Mouse (Mus musculus): ENCODE results near the gene Art5. TPM values are rescaled to one million over a fixed set of nuclear protein-coding genes. Genes with fewer than 3 reads are reported as not detected.

Art5 gene
- polyA plus RNA-seq, 1 experiment from 2014 or later, result 3.2 TPM

DNA sequence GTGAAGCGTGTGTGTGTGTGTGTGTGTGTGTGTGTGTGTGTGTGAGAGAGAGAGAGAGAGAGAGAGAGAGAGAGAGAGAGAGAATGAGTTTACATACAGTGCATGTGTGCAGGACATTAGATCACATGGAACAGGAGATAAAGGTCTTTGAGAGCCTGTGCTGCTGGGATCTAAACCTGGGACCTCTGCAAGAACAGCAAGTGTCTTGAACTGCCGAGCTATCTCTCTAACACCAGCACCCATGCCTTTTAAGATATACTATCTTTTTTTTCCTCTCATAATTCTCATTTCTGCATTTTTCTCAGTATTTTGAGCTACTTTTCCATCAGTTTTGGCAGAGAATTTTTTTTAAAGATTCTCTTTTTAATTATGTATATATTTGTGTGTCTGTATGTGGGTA lies 5.7 kb downstream of the Art5 start:
- Histone ChIP-seq H3K27ac (no peak overlapping the region), H3K4me3 (no peak overlapping the region), H3K36me3 (replicated peaks) (no peaks in the 10 kb centered on the region), H3K4me1 (peaks cover 56% of the 10 kb centered on the region), H3K27me3 (ENCODE audit: poor library complexity, severe bottlenecking) (peaks cover 37% of the 10 kb centered on the region), H3K9me3 (no peaks in the 10 kb centered on the region)
- WGBS, result 95% methylated on average over 2 of the region's 2 CpGs
- DNase-seq (ENCODE audit: extremely low spot score, low spot score), result no peak

DNA sequence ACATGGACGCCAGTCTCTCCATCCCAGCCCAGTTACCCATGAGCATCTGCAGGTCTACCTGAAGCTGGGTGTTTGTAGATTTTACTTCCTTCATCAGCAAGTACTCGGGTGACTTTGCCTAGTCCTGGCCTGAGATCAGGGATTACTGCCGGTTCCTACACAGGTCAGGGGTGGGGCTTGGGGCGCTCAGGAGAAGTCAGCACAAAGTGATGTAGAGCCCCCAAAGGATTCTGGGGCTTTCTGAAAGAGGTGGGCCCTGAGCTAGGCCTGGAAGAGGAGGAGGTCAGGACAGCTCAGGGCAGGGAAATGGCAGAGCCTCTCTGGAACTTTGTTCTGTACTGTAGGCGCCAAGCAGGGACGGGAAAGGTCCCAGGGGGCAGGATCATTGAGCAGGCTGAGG lies 6.6 kb downstream of the Art5 start:
- peak overlapping the region; percentile 60; the same call in 1 of the 2 replicates for H3K27ac ChIP-seq
- WGBS, result 51% methylated on average over 6 of the region's 6 CpGs
- no peak for DNase-seq (ENCODE audit: extremely low spot score, low spot score)
- H3K36me3 ChIP-seq (replicated peaks), result no peaks in the 10 kb centered on the region
- peaks cover 56% of the 10 kb centered on the region for H3K4me1 ChIP-seq
- no peak overlapping the region for H3K4me3 ChIP-seq
- H3K27me3 ChIP-seq (ENCODE audit: poor library complexity, severe bottlenecking), result peaks cover 38% of the 10 kb centered on the region
- H3K9me3 ChIP-seq, result no peaks in the 10 kb centered on the region

DNA sequence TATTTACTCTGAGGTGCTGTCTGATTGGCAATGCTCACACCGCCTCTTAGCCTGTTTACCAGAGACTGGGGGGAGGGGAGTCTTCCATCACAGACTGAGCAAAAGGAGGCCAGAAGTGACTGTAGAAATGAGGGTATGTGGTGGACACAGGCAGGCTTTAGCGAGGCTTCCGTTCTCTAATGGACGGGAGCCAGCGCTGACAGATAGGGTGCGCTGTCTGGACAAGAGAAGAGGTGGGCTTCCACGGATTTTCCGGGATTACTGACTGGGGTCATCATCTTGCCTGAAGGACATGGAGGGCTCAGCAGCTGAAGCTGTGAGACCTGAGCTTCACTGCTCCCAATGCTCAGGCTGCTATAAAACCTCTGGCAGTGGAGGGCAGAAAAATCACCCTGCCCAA lies 7.0 kb downstream of the Art5 start:
- 51% methylated on average over 8 of the region's 8 CpGs for WGBS
- peaks cover 54% of the 10 kb centered on the region for H3K4me1 ChIP-seq
- no peak overlapping the region for H3K27ac ChIP-seq
- no peak for DNase-seq (ENCODE audit: extremely low spot score, low spot score)
- no peaks in the 10 kb centered on the region for H3K9me3 ChIP-seq
- no peak overlapping the region for H3K4me3 ChIP-seq
- H3K36me3 ChIP-seq (replicated peaks), result no peaks in the 10 kb centered on the region
- H3K27me3 ChIP-seq (ENCODE audit: poor library complexity, severe bottlenecking), result peaks cover 34% of the 10 kb centered on the region

DNA sequence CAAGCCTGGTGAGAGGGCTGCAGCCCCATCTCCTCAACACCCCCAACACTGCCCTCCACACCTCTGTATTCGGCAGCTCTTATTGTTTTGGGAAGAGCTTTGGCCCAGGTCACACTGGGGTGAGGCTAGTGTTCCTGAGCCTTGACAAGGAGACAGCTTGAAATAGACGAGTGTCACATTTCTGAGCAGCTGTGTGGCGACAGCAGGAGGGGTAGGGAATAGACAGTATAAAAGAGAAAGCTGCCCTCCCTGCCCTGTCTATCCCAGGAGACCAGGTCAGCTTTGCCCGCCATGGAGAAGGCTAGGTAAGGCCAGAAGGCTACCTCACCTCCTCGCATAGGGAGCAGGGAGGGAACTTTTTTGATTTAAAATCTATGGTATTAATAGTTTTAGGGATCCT lies 7.8 kb downstream of the Art5 start, which contains the start of gene Art1:
TSS of gene Art1 (plus strand) at position 257 of the 400 bp plus-strand sequence.
- 41% methylated on average over 5 of the region's 5 CpGs for WGBS
- Histone ChIP-seq H3K4me1 (peaks cover 47% of the 10 kb centered on the region), H3K36me3 (replicated peaks) (no peaks in the 10 kb centered on the region; the same call in 1 of the 2 replicates), H3K4me3 (peak within 1 kb of the TSS; percentile 50; the same call in 1 of the 2 replicates), H3K9me3 (no peaks in the 10 kb centered on the region), H3K27ac (peak within 1 kb of the TSS; percentile 79), H3K27me3 (ENCODE audit: poor library complexity, severe bottlenecking) (peaks cover 26% of the 10 kb centered on the region)
- no peak for DNase-seq (ENCODE audit: extremely low spot score, low spot score)

DNA sequence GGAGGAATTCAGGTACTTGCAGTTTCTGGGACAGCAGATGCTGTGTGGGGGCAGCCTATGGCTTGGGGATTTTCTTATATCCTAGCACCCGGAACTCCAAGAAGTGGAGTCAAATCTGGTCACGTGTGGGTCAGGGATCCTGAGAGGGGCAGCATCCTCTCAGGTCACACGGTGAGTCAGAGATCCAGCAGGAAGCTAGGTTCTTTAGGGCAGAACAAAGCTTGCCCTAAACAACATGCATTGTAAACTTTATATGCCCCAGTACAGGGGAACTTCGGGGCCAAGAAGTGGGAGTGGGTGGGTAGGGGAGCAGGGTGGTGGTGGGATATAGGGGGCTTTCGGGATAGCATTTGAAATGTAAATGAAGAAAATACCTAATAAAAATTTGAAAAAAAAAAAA lies 8.4 kb downstream of the Art5 start:
- no peak for DNase-seq (ENCODE audit: extremely low spot score, low spot score)
- Histone ChIP-seq H3K36me3 (replicated peaks) (peaks cover 2% of the 10 kb centered on the region), H3K27ac (peak overlapping the region; percentile 79), H3K4me3 (peak overlapping the region; percentile 50; the same call in 1 of the 2 replicates), H3K4me1 (peaks cover 44% of the 10 kb centered on the region), H3K9me3 (no peaks in the 10 kb centered on the region), H3K27me3 (ENCODE audit: poor library complexity, severe bottlenecking) (peaks cover 20% of the 10 kb centered on the region)
- 63% methylated on average over 5 of the region's 5 CpGs for WGBS

DNA sequence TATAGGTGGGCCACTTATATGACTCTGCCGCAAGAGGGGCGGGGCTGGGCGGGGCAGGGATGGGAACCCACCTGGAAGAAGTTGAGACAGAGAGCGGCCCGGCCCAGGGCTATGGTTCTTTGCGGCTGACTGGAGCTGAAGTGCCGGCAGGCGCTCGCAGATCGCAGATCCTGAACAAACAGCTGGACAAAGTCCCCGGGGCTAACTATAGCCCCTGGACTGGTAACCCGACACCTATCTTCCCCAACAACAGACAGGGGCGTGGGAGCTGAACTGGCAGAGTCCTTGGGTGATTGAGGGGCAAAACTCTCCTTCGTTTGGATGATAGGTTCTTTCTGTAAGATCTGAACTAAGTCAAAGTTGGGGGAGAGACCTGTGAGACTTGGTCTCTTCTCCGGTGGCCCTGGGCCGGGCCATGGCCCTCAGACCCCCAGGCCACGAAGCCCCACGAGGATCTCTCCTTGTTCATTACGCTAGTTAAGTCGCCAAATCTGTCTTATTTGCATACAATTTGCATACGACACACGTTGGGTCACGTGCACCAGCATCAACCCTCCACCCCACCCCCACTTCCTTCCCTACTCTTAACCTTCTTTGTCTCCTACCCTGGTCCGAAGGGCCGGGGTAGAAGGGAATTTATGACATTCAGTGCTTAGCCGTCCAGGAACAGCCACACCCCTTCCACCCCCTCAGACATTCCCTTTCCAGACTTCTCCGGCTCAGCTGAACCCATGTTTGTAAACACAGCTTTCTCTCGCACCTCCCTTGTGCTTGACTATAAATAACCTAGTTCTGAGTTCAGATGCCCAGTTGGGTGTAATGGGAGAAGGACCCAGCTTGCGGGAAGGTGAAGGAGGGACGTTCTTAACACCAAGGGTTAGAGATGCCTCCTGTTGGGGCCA lies 9.3 kb downstream of the Art5 start:
- H3K27me3 ChIP-seq (ENCODE audit: poor library complexity, severe bottlenecking), result peaks cover 17% of the 10 kb centered on the region
- H3K4me3 ChIP-seq, result peak overlapping the region; percentile 50
- H3K9me3 ChIP-seq, result no peaks in the 10 kb centered on the region
- 4% methylated on average over 30 of the region's 30 CpGs for WGBS
- H3K27ac ChIP-seq, result peak overlapping the region; percentile 79
- H3K4me1 ChIP-seq, result peaks cover 44% of the 10 kb centered on the region
- peak; percentile 66 for DNase-seq (ENCODE audit: extremely low spot score, low spot score)
- H3K36me3 ChIP-seq (replicated peaks), result peaks cover 8% of the 10 kb centered on the region

DNA sequence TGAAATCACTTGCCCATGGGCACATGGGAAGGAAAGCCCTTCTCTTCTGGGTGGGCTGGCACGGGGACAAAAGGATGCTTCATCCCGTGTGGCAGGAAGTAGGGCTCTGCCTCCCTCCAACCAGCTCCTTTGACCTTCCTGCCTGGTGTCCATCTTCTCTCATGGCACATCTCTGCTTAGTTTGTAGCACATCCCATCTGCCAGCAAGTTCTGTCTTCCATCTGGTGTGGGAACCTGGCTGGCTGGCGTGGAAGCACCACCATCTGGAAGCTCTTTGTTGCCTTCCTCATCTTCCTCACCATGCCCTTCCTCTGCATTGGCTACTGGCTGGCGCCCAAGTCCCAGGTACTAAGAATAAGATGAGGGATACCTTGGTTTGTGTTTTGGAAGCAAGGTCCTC lies 22.0 kb downstream of the Art5 start:
- Histone ChIP-seq H3K27me3 (ENCODE audit: poor library complexity, severe bottlenecking) (no peaks in the 10 kb centered on the region), H3K4me3 (no peak overlapping the region), H3K36me3 (replicated peaks) (peaks cover 85% of the 10 kb centered on the region), H3K27ac (no peak overlapping the region), H3K4me1 (no peaks in the 10 kb centered on the region), H3K9me3 (no peaks in the 10 kb centered on the region; the same call in 1 of the 2 replicates)
- no peak for DNase-seq (ENCODE audit: extremely low spot score, low spot score)
- WGBS, result 92% methylated on average over 4 of the region's 4 CpGs

DNA sequence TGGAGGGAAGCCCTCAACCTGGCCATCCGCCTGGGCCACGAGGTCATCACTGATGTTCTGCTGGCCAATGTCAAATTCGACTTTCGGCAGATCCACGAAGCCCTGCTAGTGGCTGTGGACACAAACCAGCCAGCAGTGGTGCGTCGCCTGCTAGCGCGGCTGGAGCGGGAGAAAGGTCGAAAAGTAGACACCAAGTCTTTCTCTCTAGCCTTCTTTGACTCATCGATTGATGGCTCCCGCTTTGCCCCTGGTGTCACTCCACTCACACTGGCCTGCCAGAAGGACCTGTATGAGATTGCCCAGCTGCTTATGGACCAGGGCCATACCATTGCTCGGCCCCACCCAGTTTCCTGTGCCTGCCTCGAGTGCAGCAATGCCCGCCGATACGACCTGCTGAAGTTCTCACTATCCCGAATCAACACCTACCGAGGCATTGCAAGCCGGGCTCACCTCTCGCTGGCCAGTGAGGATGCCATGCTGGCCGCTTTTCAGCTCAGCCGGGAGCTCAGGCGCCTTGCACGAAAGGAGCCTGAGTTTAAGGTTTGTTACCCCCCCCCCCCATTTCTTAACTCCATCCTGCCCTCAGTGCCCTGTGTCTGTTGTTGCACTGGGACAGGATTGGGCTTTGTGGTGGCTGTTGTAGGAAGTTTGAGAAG lies 25.1 kb downstream of the Art5 start:
- WGBS, result 95% methylated on average over 26 of the region's 26 CpGs
- no peak overlapping the region for H3K4me3 ChIP-seq
- H3K27ac ChIP-seq, result no peak overlapping the region
- no peaks in the 10 kb centered on the region for H3K9me3 ChIP-seq
- DNase-seq (ENCODE audit: extremely low spot score, low spot score), result no peak
- peaks cover 99% of the 10 kb centered on the region for H3K36me3 ChIP-seq (replicated peaks)
- no peaks in the 10 kb centered on the region for H3K4me1 ChIP-seq
- H3K27me3 ChIP-seq (ENCODE audit: poor library complexity, severe bottlenecking), result no peaks in the 10 kb centered on the region

DNA sequence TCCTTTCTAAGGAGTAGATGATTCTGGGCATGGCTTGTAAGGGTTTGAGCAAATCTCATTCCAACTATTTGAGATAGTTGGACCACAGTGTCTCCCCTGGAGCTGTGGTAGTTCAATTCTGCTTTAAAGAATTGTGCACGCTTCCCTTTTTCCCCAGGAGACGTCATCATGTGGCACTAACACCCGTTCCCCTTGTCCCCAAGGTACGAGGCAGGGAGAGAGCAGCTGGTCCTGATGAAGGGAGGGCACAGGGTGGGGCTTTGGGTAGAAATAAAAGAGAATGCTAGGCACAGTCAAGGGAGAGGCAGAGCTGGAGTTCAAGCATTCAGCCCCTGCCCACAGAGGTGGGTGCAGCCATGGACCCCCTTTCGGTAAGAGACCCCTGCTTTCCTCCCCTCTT lies 26.5 kb downstream of the Art5 start, which contains the start of gene Trpc2:
TSS of gene Trpc2 (plus strand) at position 301 of the 400 bp plus-strand sequence.
- Histone ChIP-seq H3K36me3 (replicated peaks) (peaks cover 99% of the 10 kb centered on the region), H3K27ac (no peak within 1 kb of the TSS), H3K4me3 (no peak within 1 kb of the TSS), H3K27me3 (ENCODE audit: poor library complexity, severe bottlenecking) (no peaks in the 10 kb centered on the region), H3K9me3 (no peaks in the 10 kb centered on the region), H3K4me1 (no peaks in the 10 kb centered on the region)
- no peak for DNase-seq (ENCODE audit: extremely low spot score, low spot score)
- WGBS, result 83% methylated on average over 5 of the region's 5 CpGs

DNA sequence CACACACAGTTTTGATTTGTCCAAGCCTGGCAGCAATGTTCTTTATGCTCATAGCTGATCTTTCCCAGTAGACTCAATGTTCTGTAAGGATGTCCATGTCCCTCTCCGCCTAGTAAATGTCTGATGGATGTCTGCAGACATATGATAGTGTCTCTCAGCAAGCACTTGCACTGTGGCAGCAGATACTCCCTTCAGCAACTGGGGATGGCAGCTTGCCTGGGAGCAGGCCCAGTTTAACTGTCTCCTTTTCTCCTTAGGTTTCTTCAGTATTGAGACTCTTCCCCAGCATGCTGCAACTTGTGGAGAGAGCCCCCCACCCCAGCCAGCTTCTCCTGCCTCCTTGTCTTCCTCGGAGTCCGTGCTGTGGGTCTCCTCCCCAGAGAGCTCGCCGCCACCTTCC lies 27.5 kb downstream of the Art5 start:
- Histone ChIP-seq H3K4me3 (no peak overlapping the region), H3K9me3 (no peaks in the 10 kb centered on the region), H3K4me1 (no peaks in the 10 kb centered on the region), H3K27ac (no peak overlapping the region), H3K36me3 (replicated peaks) (peaks cover 99% of the 10 kb centered on the region), H3K27me3 (ENCODE audit: poor library complexity, severe bottlenecking) (no peaks in the 10 kb centered on the region)
- DNase-seq (ENCODE audit: extremely low spot score, low spot score), result no peak
- WGBS, result over 99% methylated on average over 5 of the region's 5 CpGs

DNA sequence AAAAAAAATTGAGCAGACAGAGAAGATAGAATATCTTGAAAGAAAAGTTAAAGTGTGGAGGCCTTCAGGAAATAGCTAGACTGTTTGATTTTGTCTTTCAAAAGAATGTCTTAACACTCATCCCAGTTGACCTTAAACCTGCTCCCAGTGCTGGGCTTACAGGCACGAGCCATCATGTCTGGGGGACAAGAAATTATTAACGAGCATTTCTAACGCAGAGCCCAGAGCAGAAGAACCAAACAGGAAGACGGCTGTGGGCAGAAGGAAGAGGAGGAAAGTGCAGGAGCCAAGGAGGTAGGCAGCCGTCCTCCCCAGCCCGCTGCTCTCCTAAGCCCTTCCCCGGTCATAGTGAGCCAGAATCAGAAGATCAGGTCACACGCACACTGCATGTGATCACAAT lies 29.0 kb downstream of the Art5 start:
- WGBS, result 91% methylated on average over 8 of the region's 8 CpGs
- Histone ChIP-seq H3K36me3 (replicated peaks) (peaks cover 98% of the 10 kb centered on the region), H3K4me1 (no peaks in the 10 kb centered on the region), H3K27me3 (ENCODE audit: poor library complexity, severe bottlenecking) (no peaks in the 10 kb centered on the region), H3K27ac (no peak overlapping the region), H3K9me3 (no peaks in the 10 kb centered on the region), H3K4me3 (no peak overlapping the region)
- DNase-seq (ENCODE audit: extremely low spot score, low spot score), result no peak

DNA sequence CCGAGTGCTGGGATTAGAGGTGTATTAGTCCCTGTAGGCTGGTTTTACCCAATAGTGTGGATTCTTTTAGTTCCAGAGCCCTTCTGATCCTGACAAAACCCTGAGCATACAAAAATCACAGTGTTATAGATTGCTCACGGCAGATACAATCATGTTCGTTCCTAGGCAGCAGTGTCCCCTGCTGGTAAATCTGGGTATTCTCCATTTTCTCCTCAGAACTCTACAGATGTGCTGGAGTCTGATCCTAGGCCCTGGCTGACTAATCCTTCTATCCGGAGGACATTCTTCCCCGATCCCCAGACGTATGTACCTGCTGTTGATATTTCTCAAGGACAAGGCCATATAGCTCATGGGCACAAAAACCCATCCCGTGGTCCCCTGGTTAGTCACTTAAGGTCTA lies 30.8 kb downstream of the Art5 start:
- DNase-seq (ENCODE audit: extremely low spot score, low spot score), result no peak
- H3K36me3 ChIP-seq (replicated peaks), result peaks cover 98% of the 10 kb centered on the region
- no peaks in the 10 kb centered on the region for H3K9me3 ChIP-seq
- H3K4me3 ChIP-seq, result no peak overlapping the region
- H3K4me1 ChIP-seq, result no peaks in the 10 kb centered on the region
- no peaks in the 10 kb centered on the region for H3K27me3 ChIP-seq (ENCODE audit: poor library complexity, severe bottlenecking)
- WGBS, result 83% methylated on average over 7 of the region's 7 CpGs
- H3K27ac ChIP-seq, result no peak overlapping the region
